Mouse (Mus musculus): ENCODE measurements around the gene Gfap. TPM values are rescaled to one million over a fixed set of nuclear protein-coding genes. Genes with fewer than 3 reads are reported as not detected.

Gfap gene
- polyA plus RNA-seq, 1 experiment = 179 TPM

- H3K4me1 ChIP-seq (ENCODE audit: control insufficient read depth, insufficient read depth, low read length) = no peaks in the 10 kb centered on the region
- H3K4me3 ChIP-seq (ENCODE audit: insufficient read depth, low read length) = no peak overlapping the region
- no peak overlapping the region for H3K27ac ChIP-seq (ENCODE audit: insufficient read depth, low read length)
- TF ChIP-seq POLR2A (IDR thresholded peaks at IDR 0.05; ENCODE audit: extremely low read depth, insufficient read depth, low read length) (no peak), CTCF (IDR thresholded peaks at IDR 0.05; ENCODE audit: extremely low read depth, insufficient read depth, low read length) (peak; percentile 58)
These were observed 48.8 kb downstream of the Gfap start for GRCm38 (mm10) chr11:102851883-102852282.

GRCm38 (mm10) chr11:102845926-102846325, 54.8 kb downstream of the Gfap start:
- H3K27ac ChIP-seq (ENCODE audit: insufficient read depth, low read length) = no peak overlapping the region
- H3K4me3 ChIP-seq (ENCODE audit: insufficient read depth, low read length) = no peak overlapping the region
- no peak for TF ChIP-seq POLR2A (IDR thresholded peaks at IDR 0.05; ENCODE audit: extremely low read depth, insufficient read depth, low read length)
- TF ChIP-seq CTCF (IDR thresholded peaks at IDR 0.05; ENCODE audit: extremely low read depth, insufficient read depth, low read length) = no peak
- H3K4me1 ChIP-seq (ENCODE audit: control insufficient read depth, insufficient read depth, low read length) = no peaks in the 10 kb centered on the region

DNA sequence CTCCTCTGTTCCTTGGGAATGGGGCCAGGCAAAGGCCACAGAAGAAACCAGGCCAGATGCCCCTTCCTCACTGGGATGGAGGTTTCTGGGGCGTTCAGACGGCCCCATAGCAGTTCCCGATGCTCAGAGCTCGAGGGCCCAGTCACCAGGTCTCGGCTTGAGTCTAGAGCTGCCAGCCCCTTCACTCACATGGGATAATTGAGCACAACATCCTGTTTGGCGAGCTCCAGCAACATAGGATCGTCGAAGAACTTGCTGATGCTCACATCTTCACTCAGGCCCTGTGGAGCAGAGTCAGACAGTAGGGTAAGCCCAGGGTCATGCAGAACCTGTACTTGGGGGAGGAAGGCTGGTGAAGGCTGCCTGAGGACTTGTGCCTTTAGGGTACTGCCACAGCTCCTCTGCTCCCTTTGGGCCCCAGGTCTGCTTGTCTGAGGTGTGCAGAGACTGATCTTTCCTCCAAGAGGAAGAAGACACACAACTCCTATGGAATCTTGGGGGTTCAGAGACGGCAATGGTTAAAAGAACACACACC, 62.0 kb downstream of the Gfap start:
- H3K4me1 ChIP-seq (ENCODE audit: control insufficient read depth, insufficient read depth, low read length) = no peaks in the 10 kb centered on the region
- TF ChIP-seq POLR2A (IDR thresholded peaks at IDR 0.05; ENCODE audit: extremely low read depth, insufficient read depth, low read length) (no peak), CTCF (IDR thresholded peaks at IDR 0.05; ENCODE audit: extremely low read depth, insufficient read depth, low read length) (no peak)
- no peak overlapping the region for H3K4me3 ChIP-seq (ENCODE audit: insufficient read depth, low read length)
- no peak overlapping the region for H3K27ac ChIP-seq (ENCODE audit: insufficient read depth, low read length)

GRCm38 (mm10) chr11:102838126-102838525, 62.6 kb downstream of the Gfap start:
- Histone ChIP-seq H3K27ac (ENCODE audit: insufficient read depth, low read length) (no peak overlapping the region), H3K4me3 (ENCODE audit: insufficient read depth, low read length) (no peak overlapping the region), H3K4me1 (ENCODE audit: control insufficient read depth, insufficient read depth, low read length) (no peaks in the 10 kb centered on the region)
- TF ChIP-seq POLR2A (IDR thresholded peaks at IDR 0.05; ENCODE audit: extremely low read depth, insufficient read depth, low read length) (no peak), CTCF (IDR thresholded peaks at IDR 0.05; ENCODE audit: extremely low read depth, insufficient read depth, low read length) (no peak)

- H3K4me1 ChIP-seq (ENCODE audit: control insufficient read depth, insufficient read depth, low read length) = no peaks in the 10 kb centered on the region
- 0 out of 2 replicates have a peak overlapping the region, but pooled peaks have one; percentile 11 for H3K27ac ChIP-seq (ENCODE audit: insufficient read depth, low read length)
- no peak for TF ChIP-seq POLR2A (IDR thresholded peaks at IDR 0.05; ENCODE audit: extremely low read depth, insufficient read depth, low read length)
- TF ChIP-seq CTCF (IDR thresholded peaks at IDR 0.05; ENCODE audit: extremely low read depth, insufficient read depth, low read length) = no peak
- H3K4me3 ChIP-seq (ENCODE audit: insufficient read depth, low read length) = no peak overlapping the region
These were observed 63.3 kb downstream of the Gfap start for GRCm38 (mm10) chr11:102837385-102837784.

Other genes starting within 250 kb of the Gfap start
- not detected in 2 replicates for gene Meioc, start 237.2 kb downstream of the Gfap start, polyA plus RNA-seq (2012; rRNA removed)
- 24.4 and 24.7 TPM in 2 replicates for gene Ccdc43, start 203.1 kb downstream of the Gfap start, polyA plus RNA-seq (2012; rRNA removed)
- gene Adam11, start 139.5 kb downstream of the Gfap start, polyA plus RNA-seq (2012; rRNA removed) = 101 and 118 TPM in 2 replicates
- gene Gjc1, start 81.2 kb downstream of the Gfap start, polyA plus RNA-seq (2012; rRNA removed) = 7.6 and 8.2 TPM in 2 replicates
- gene Higd1b, start 65.1 kb downstream of the Gfap start, polyA plus RNA-seq (2012; rRNA removed) = 11.5 and 12.3 TPM in 2 replicates
- gene Eftud2, start 19.9 kb downstream of the Gfap start, polyA plus RNA-seq (2012; rRNA removed) = 94.0 and 101 TPM in 2 replicates
- gene Ccdc103, start 19.7 kb downstream of the Gfap start, polyA plus RNA-seq (2012; rRNA removed) = 3.0 and 3.6 TPM in 2 replicates
- gene Fam187a, start 15.7 kb downstream of the Gfap start, polyA plus RNA-seq (2012; rRNA removed) = 0.13 TPM in 2 replicates
- gene Kif18b, start 24.2 kb upstream of the Gfap start, polyA plus RNA-seq (2012; rRNA removed) = 0.17 and 0.40 TPM in 2 replicates
- 15.3 and 15.8 TPM in 2 replicates for gene C1ql1, start 45.8 kb upstream of the Gfap start, polyA plus RNA-seq (2012; rRNA removed)
- 74.3 and 77.1 TPM in 2 replicates for gene Nmt1, start 127.3 kb upstream of the Gfap start, polyA plus RNA-seq (2012; rRNA removed)
- gene Dcakd, start 127.4 kb upstream of the Gfap start, polyA plus RNA-seq (2012; rRNA removed) = 57.4 and 59.6 TPM in 2 replicates
- gene Plcd3, start 200.7 kb upstream of the Gfap start, polyA plus RNA-seq (2012; rRNA removed) = 17.1 and 21.1 TPM in 2 replicates
- gene Acbd4, start 200.8 kb upstream of the Gfap start, polyA plus RNA-seq (2012; rRNA removed) = 40.7 and 46.3 TPM in 2 replicates
- gene Hexim1, start 215.3 kb upstream of the Gfap start, polyA plus RNA-seq (2012; rRNA removed) = 22.6 and 22.9 TPM in 2 replicates
- 10.7 and 11.9 TPM in 2 replicates for gene Hexim2, start 231.5 kb upstream of the Gfap start, polyA plus RNA-seq (2012; rRNA removed)

All from cortical plate, adult 2 months (tissue).